Mouse (Mus musculus): Measurements from ENCODE around the gene Rtn4. TPM values are rescaled to one million over a fixed set of nuclear protein-coding genes. Genes with fewer than 3 reads are reported as not detected.

Gene Rtn4
- polyA plus RNA-seq, 1 experiment = 773 TPM

DNA sequence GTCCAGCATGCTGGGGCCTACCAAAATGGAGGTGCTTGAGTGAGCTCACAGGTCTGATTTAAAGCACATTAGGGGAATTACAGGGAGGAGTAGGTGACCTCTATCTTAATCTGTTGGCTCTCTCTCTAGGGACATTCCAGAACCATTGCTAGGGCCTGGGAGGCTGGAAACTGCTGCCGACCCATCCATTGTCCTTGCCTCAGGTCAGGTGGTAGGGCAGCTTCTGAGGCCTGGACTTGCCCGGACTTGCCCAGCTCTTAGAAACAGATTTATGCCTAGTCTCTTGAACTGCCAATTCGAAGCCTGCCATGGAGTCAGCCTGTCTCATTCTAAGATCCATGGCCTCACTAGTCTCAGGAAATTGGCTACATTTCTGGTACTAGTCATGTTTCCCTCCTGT, 12.8 kb upstream of the Rtn4 start:
- Histone ChIP-seq H3K4me1 (ENCODE audit: control insufficient read depth, insufficient read depth, low read length) (peaks cover 3% of the 10 kb centered on the region), H3K27ac (ENCODE audit: insufficient read depth, low read length) (peak overlapping the region; percentile 98), H3K4me3 (ENCODE audit: insufficient read depth, low read length) (no peak overlapping the region)
- TF ChIP-seq POLR2A (IDR thresholded peaks at IDR 0.05; ENCODE audit: low read depth, low read length) = no peak
- TF ChIP-seq CTCF (IDR thresholded peaks at IDR 0.05; ENCODE audit: borderline replicate concordance, insufficient read depth, low read length) = no peak

GRCm38 (mm10) chr11:29680771-29681170, 12.0 kb upstream of the Rtn4 start:
- no peak for TF ChIP-seq CTCF (IDR thresholded peaks at IDR 0.05; ENCODE audit: borderline replicate concordance, insufficient read depth, low read length)
- TF ChIP-seq POLR2A (IDR thresholded peaks at IDR 0.05; ENCODE audit: low read depth, low read length) = no peak
- Histone ChIP-seq H3K4me1 (ENCODE audit: control insufficient read depth, insufficient read depth, low read length) (peaks cover 2% of the 10 kb centered on the region; the same call in 1 of the 2 replicates), H3K27ac (ENCODE audit: insufficient read depth, low read length) (peak overlapping the region; percentile 55), H3K4me3 (ENCODE audit: insufficient read depth, low read length) (no peak overlapping the region)

- H3K4me1 ChIP-seq (ENCODE audit: control insufficient read depth, insufficient read depth, low read length) = no peaks in the 10 kb centered on the region
- no peak overlapping the region for H3K4me3 ChIP-seq (ENCODE audit: insufficient read depth, low read length)
- peak overlapping the region; percentile 24; the same call in 1 of the 2 replicates for H3K27ac ChIP-seq (ENCODE audit: insufficient read depth, low read length)
- TF ChIP-seq CTCF (IDR thresholded peaks at IDR 0.05; ENCODE audit: borderline replicate concordance, insufficient read depth, low read length) (no peak), POLR2A (IDR thresholded peaks at IDR 0.05; ENCODE audit: low read depth, low read length) (no peak)
Measured at GRCm38 (mm10) chr11:29684272-29684671, 8.5 kb upstream of the Rtn4 start.

- H3K4me1 ChIP-seq (ENCODE audit: control insufficient read depth, insufficient read depth, low read length) = no peaks in the 10 kb centered on the region
- TF ChIP-seq CTCF (IDR thresholded peaks at IDR 0.05; ENCODE audit: borderline replicate concordance, insufficient read depth, low read length) = no peak
- TF ChIP-seq POLR2A (IDR thresholded peaks at IDR 0.05; ENCODE audit: low read depth, low read length) = no peak
- no peak overlapping the region for H3K27ac ChIP-seq (ENCODE audit: insufficient read depth, low read length)
- no peak overlapping the region for H3K4me3 ChIP-seq (ENCODE audit: insufficient read depth, low read length)
Measured at GRCm38 (mm10) chr11:29686176-29686575, 6.6 kb upstream of the Rtn4 start.

GRCm38 (mm10) chr11:29691556-29691955, 1.2 kb upstream of the Rtn4 start:
- TF ChIP-seq POLR2A (IDR thresholded peaks at IDR 0.05; ENCODE audit: low read depth, low read length) = no peak
- no peak for TF ChIP-seq CTCF (IDR thresholded peaks at IDR 0.05; ENCODE audit: borderline replicate concordance, insufficient read depth, low read length)
- Histone ChIP-seq H3K27ac (ENCODE audit: insufficient read depth, low read length) (peak overlapping the region; percentile 62), H3K4me1 (ENCODE audit: control insufficient read depth, insufficient read depth, low read length) (no peaks in the 10 kb centered on the region), H3K4me3 (ENCODE audit: insufficient read depth, low read length) (no peak overlapping the region)

DNA sequence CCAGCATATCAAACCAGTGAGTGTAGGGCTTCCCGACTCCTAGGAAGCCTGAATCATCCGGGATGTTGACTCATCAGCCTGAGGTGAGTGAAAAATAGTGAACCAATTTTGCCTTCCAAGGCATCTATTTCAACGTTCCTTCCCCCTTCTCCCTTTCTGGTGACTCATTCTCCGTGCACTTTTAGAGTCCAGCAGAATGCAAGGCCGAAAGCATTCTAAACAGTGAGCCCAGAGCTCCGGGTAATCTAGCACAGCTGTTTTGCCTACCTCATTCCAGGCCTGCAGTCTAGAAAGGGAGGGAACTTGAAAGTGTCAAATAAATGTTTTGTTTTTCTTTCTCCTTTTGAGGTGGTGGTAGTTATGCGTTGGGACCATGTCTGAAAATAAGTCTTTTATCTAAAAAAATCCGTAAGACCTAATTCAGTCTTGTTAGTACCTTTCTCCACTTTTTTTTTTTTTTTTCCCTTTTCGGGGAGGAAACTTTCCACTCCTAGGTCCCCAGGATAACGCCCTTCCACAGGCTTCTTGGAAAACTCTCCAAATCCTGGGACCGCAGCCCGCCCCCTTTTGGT, 550 bp upstream of the Rtn4 start:
- Histone ChIP-seq H3K4me1 (ENCODE audit: control insufficient read depth, insufficient read depth, low read length) (no peaks in the 10 kb centered on the region), H3K4me3 (ENCODE audit: insufficient read depth, low read length) (peak overlapping the region; percentile 28), H3K27ac (ENCODE audit: insufficient read depth, low read length) (peak overlapping the region; percentile 97)
- peak; percentile 52 for TF ChIP-seq POLR2A (IDR thresholded peaks at IDR 0.05; ENCODE audit: low read depth, low read length)
- TF ChIP-seq CTCF (IDR thresholded peaks at IDR 0.05; ENCODE audit: borderline replicate concordance, insufficient read depth, low read length) = no peak

DNA sequence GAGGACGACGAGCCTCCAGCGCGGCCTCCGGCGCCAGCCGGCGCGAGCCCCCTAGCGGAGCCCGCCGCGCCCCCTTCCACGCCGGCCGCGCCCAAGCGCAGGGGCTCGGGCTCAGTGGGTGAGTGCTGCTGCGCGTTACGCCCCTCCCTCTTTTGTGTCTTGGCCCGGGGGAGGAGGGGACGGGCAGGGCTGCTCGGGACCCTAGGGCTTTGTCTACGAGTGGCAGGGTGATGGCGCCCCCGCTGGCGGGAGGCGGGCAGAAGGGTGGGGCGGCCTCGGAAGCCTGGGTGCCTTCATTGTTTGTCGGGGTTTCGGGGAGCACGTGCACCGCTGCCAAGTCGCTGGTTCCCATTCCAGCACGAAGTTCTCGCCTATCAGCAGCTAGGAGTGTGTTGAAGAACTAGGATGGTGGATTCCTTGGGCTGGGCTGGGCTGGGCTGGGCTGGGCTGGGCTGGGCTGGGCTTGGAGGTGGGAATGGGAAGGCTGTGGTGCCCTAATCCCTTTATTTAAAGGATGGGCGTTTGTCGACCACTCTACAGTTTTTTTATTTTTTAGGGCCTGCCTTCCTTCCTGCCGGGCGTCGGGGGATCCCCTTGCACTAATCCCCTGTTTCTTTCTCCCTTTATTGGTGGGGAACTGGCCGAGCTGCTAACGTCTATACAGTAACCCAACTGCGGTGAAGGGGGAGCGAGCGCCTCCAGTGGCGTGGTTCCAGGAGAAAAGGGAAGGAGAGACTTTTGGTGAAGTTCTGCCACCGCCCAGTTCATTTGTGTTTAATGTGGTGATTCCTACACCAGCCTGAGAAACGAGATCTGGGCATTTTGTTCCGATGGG, 1.0 kb downstream of the Rtn4 start:
- no peaks in the 10 kb centered on the region for H3K4me1 ChIP-seq (ENCODE audit: control insufficient read depth, insufficient read depth, low read length)
- TF ChIP-seq POLR2A (IDR thresholded peaks at IDR 0.05; ENCODE audit: low read depth, low read length) = peak; percentile 59
- peak; percentile 59 for TF ChIP-seq CTCF (IDR thresholded peaks at IDR 0.05; ENCODE audit: borderline replicate concordance, insufficient read depth, low read length)
- peak overlapping the region; percentile 99 for H3K4me3 ChIP-seq (ENCODE audit: insufficient read depth, low read length)
- peak overlapping the region; percentile 97 for H3K27ac ChIP-seq (ENCODE audit: insufficient read depth, low read length)

DNA sequence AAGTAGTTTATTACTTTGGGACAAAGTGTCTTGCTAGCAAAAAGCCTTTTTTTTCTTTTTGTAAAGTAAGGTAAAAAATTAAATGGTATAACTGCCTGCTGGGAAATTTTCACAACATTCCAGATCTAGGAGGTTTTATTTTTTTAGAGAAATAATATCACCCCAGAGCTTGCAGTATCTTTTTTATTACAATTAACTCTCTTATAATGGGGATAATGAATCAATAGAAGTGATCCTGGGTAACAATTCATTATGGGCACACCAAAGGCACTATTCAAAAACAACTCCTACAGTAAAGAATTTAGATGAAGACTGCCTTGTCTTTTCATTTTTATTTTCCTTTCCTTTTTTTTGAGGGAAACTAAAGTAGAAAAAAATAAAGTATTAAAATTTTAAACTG, 2.0 kb downstream of the Rtn4 start:
- TF ChIP-seq CTCF (IDR thresholded peaks at IDR 0.05; ENCODE audit: borderline replicate concordance, insufficient read depth, low read length) (no peak), POLR2A (IDR thresholded peaks at IDR 0.05; ENCODE audit: low read depth, low read length) (no peak)
- peak overlapping the region; percentile 99; the same call in 1 of the 2 replicates for H3K4me3 ChIP-seq (ENCODE audit: insufficient read depth, low read length)
- no peaks in the 10 kb centered on the region for H3K4me1 ChIP-seq (ENCODE audit: control insufficient read depth, insufficient read depth, low read length)
- H3K27ac ChIP-seq (ENCODE audit: insufficient read depth, low read length) = no peak overlapping the region

DNA sequence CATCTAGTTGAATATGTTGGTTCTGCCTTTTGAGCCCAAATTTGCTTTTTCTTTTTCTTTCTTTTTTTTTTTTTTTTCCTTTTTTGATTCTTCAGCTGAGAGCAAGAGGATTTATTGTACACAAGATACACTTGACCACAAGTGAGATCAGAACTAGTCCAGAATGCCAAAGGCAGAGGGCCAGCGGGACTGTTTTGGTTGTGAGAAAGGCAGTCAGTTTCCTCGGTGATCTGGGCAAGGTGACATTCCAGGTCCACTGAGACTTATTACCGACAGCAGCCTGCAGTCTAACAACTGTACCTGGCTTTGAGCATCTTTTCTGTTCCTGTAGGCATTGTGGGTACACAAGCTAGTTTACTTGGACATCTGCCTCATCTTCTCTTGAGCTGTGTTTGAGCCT, 10.0 kb downstream of the Rtn4 start:
- TF ChIP-seq CTCF (IDR thresholded peaks at IDR 0.05; ENCODE audit: borderline replicate concordance, insufficient read depth, low read length) (no peak), POLR2A (IDR thresholded peaks at IDR 0.05; ENCODE audit: low read depth, low read length) (no peak)
- no peak overlapping the region for H3K27ac ChIP-seq (ENCODE audit: insufficient read depth, low read length)

DNA sequence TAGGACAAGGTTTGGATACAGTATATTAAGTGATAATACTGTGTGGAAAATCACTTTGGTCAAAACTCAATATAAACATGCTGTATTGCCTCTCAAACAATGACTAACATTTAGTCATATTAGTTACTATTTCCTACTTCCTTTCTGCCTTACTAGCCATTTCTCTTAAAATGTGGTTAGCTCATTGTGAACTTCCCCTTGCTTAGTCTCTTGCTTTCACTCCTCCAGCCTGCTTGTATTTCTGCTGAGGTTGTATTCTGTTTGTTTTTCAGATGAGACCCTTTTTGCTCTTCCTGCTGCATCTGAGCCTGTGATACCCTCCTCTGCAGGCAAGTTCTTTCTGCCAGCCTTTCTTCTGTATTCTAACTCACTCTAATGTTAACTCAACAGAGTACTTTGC, 12.5 kb downstream of the Rtn4 start:
- H3K4me3 ChIP-seq (ENCODE audit: insufficient read depth, low read length) = no peak overlapping the region
- TF ChIP-seq POLR2A (IDR thresholded peaks at IDR 0.05; ENCODE audit: low read depth, low read length) (no peak), CTCF (IDR thresholded peaks at IDR 0.05; ENCODE audit: borderline replicate concordance, insufficient read depth, low read length) (no peak)
- peaks cover 11% of the 10 kb centered on the region for H3K4me1 ChIP-seq (ENCODE audit: control insufficient read depth, insufficient read depth, low read length)
- H3K27ac ChIP-seq (ENCODE audit: insufficient read depth, low read length) = peak overlapping the region; percentile 31; the same call in 1 of the 2 replicates

More for the DNA sequence above, 10.0 kb downstream of the Rtn4 start:
- H3K4me1 ChIP-seq (ENCODE audit: control insufficient read depth, insufficient read depth, low read length) = peaks cover 11% of the 10 kb centered on the region
- no peak overlapping the region for H3K4me3 ChIP-seq (ENCODE audit: insufficient read depth, low read length)
